Mouse (Mus musculus) layer of hippocampus, adult 9-10 months (tissue): ENCODE measurements around the gene Zfp536.
A peak's percentile ranks its signal among the peaks of the same experiment; 100 is the strongest.

ENCODE experiments used
- DNase-seq: peaks from one replicate; pipeline ENCODE4 v3.0.0; 2022; ENCODE audit warnings: low spot score

The Zfp536 gene

GRCm38 (mm10) chr7:37553646-37554045, 219.8 kb downstream of the Zfp536 start:
- DNase-seq = no peak

GRCm38 (mm10) chr7:37552384-37552783, 221.1 kb downstream of the Zfp536 start:
- DNase-seq = no peak

GRCm38 (mm10) chr7:37548805-37549204, 224.6 kb downstream of the Zfp536 start:
- DNase-seq = no peak

GRCm38 (mm10) chr7:37544011-37544410, 229.4 kb downstream of the Zfp536 start:
- DNase-seq = no peak

- DNase-seq = no peak
Observed at GRCm38 (mm10) chr7:37542951-37543350, 230.5 kb downstream of the Zfp536 start.

- no peak for DNase-seq
Observed at GRCm38 (mm10) chr7:37531166-37531565, 242.3 kb downstream of the Zfp536 start.

GRCm38 (mm10) chr7:37528311-37528710, 245.1 kb downstream of the Zfp536 start:
- no peak for DNase-seq

GRCm38 (mm10) chr7:37527890-37528289, 245.6 kb downstream of the Zfp536 start:
- no peak for DNase-seq

- no peak for DNase-seq
Observed at GRCm38 (mm10) chr7:37521407-37521806, 252.0 kb downstream of the Zfp536 start.

- DNase-seq = no peak
Observed at GRCm38 (mm10) chr7:37510933-37511675, 262.3 kb downstream of the Zfp536 start.

GRCm38 (mm10) chr7:37509700-37510099, 263.7 kb downstream of the Zfp536 start:
- peak; percentile 18 for DNase-seq

- no peak for DNase-seq
Observed at GRCm38 (mm10) chr7:37505548-37505947, 267.9 kb downstream of the Zfp536 start.

- DNase-seq = no peak
Observed at GRCm38 (mm10) chr7:37505096-37505495, 268.3 kb downstream of the Zfp536 start.

- no peak for DNase-seq
Observed at GRCm38 (mm10) chr7:37498881-37499280, 274.6 kb downstream of the Zfp536 start.

GRCm38 (mm10) chr7:37496491-37496890, 276.9 kb downstream of the Zfp536 start:
- DNase-seq = no peak

- DNase-seq = no peak
Observed at GRCm38 (mm10) chr7:37490312-37490711, 283.1 kb downstream of the Zfp536 start.

GRCm38 (mm10) chr7:37484946-37485345, 288.5 kb downstream of the Zfp536 start:
- no peak for DNase-seq

- no peak for DNase-seq
Observed at GRCm38 (mm10) chr7:37482564-37482963, 290.9 kb downstream of the Zfp536 start.

- DNase-seq = no peak
Observed at GRCm38 (mm10) chr7:37481165-37481564, 292.3 kb downstream of the Zfp536 start.

GRCm38 (mm10) chr7:37477309-37477708, 296.1 kb downstream of the Zfp536 start:
- DNase-seq = no peak

GRCm38 (mm10) chr7:37475485-37475884, 298.0 kb downstream of the Zfp536 start:
- no peak for DNase-seq

- no peak for DNase-seq
Observed at GRCm38 (mm10) chr7:37474284-37474683, 299.2 kb downstream of the Zfp536 start.

- DNase-seq = no peak
Observed at GRCm38 (mm10) chr7:37473311-37474084, 299.9 kb downstream of the Zfp536 start.
